Mouse (Mus musculus): ENCODE results near the gene Mrpl49.
"Not testable (repeated sequence)": the region's sequence is repeated elsewhere in the genome, so short reads cannot be mapped to it uniquely, and the experiment has no call there.

Mrpl49 gene

GRCm38 (mm10) chr19:6067011-6067723 lies 9.6 kb upstream of the Mrpl49 start:
- peak; percentile 92 for DNase-seq

- peak; percentile 32 for DNase-seq
These were observed 9.0 kb upstream of the Mrpl49 start for GRCm38 (mm10) chr19:6066571-6066970.

- DNase-seq = no peak
These were observed 5.5 kb upstream of the Mrpl49 start for GRCm38 (mm10) chr19:6063081-6063480.

- no peak for DNase-seq
These were observed 4.8 kb upstream of the Mrpl49 start for GRCm38 (mm10) chr19:6062418-6062817.

GRCm38 (mm10) chr19:6061641-6062302 lies 4.2 kb upstream of the Mrpl49 start:
- DNase-seq = peak; percentile 52

- DNase-seq = peak; percentile 85
These were observed 3.5 kb upstream of the Mrpl49 start, which contains the start of gene Znhit2 for GRCm38 (mm10) chr19:6061021-6061533. Gene Znhit2 (plus strand): TSS chr19:6061192.

- no peak for DNase-seq
These were observed 1.4 kb upstream of the Mrpl49 start for GRCm38 (mm10) chr19:6058966-6059365.

- no peak for DNase-seq
These were observed 928 bp upstream of the Mrpl49 start for GRCm38 (mm10) chr19:6058513-6058912.

- DNase-seq = no peak
These were observed 889 bp downstream of the Mrpl49 start for GRCm38 (mm10) chr19:6056696-6057095.

GRCm38 (mm10) chr19:6054296-6054695 lies 3.3 kb downstream of the Mrpl49 start:
- no peak for DNase-seq

- no peak for DNase-seq
These were observed 5.1 kb downstream of the Mrpl49 start for GRCm38 (mm10) chr19:6052516-6052915.

GRCm38 (mm10) chr19:6048681-6049410 lies 8.7 kb downstream of the Mrpl49 start:
- DNase-seq = no peak

- no peak for DNase-seq
These were observed 9.8 kb downstream of the Mrpl49 start for GRCm38 (mm10) chr19:6047899-6048166.

GRCm38 (mm10) chr19:6047154-6047898 lies 10.3 kb downstream of the Mrpl49 start:
- DNase-seq = no peak

GRCm38 (mm10) chr19:6046294-6047153 lies 11.1 kb downstream of the Mrpl49 start, which contains the start of gene Syvn1:
Gene Syvn1 (plus strand): TSS chr19:6046576.
- peak; percentile 85 for DNase-seq

- DNase-seq = no peak
These were observed 12.0 kb downstream of the Mrpl49 start for GRCm38 (mm10) chr19:6045366-6046293.

- DNase-seq = not testable (repeated sequence)
These were observed 13.5 kb downstream of the Mrpl49 start for GRCm38 (mm10) chr19:6044102-6044501.

- DNase-seq = no peak
These were observed 15.3 kb downstream of the Mrpl49 start for GRCm38 (mm10) chr19:6042293-6042692.

- DNase-seq = no peak
These were observed 17.6 kb downstream of the Mrpl49 start for GRCm38 (mm10) chr19:6040002-6040401.

- DNase-seq = no peak
These were observed 19.3 kb downstream of the Mrpl49 start for GRCm38 (mm10) chr19:6038326-6038725.

GRCm38 (mm10) chr19:6037695-6038094 lies 19.9 kb downstream of the Mrpl49 start:
- DNase-seq = no peak

Data from right cerebral cortex, postnatal 4 days (tissue).